Mouse (Mus musculus): ENCODE results near the gene Ess2. TPM values are rescaled to one million over a fixed set of nuclear protein-coding genes. Genes with fewer than 3 reads are reported as not detected.

Gene Ess2
- polyA plus RNA-seq, 1 experiment from 2014 or later, result 54.3 TPM

GRCm38 (mm10) chr16:17858592-17858991, 52.6 kb downstream of the Ess2 start:
- Histone ChIP-seq H3K4me3 (ENCODE audit: low read depth, low read length) (no peak overlapping the region), H3K9me3 (ENCODE audit: control insufficient read depth, low read length) (no peaks in the 10 kb centered on the region), H3K36me3 (ENCODE audit: control insufficient read depth, insufficient read depth, low read length) (peaks cover 20% of the 10 kb centered on the region), H3K27me3 (ENCODE audit: control insufficient read depth, insufficient read depth, low read length) (no peaks in the 10 kb centered on the region), H3K27ac (ENCODE audit: low read depth, low read length) (no peak overlapping the region), H3K9ac (ENCODE audit: low read length) (no peak overlapping the region), H3K4me1 (replicated peaks; ENCODE audit: control insufficient read depth, insufficient read depth, low read length) (no peaks in the 10 kb centered on the region), H3K4me2 (ENCODE audit: low read depth, low read length, severe bottlenecking) (no peak overlapping the region)
- DNase-seq (ENCODE audit: low spot score) (peak; percentile 55), ATAC-seq (replicated peaks; ENCODE audit: low FRiP score) (no peak)

- 93% methylated on average over 7 of the region's 7 CpGs for WGBS
- DNase-seq (ENCODE audit: low spot score) (no peak), ATAC-seq (replicated peaks; ENCODE audit: low FRiP score) (no peak)
- Histone ChIP-seq H3K36me3 (ENCODE audit: control insufficient read depth, insufficient read depth, low read length) (peaks cover 23% of the 10 kb centered on the region), H3K27ac (ENCODE audit: low read depth, low read length) (no peak overlapping the region), H3K4me2 (ENCODE audit: low read depth, low read length, severe bottlenecking) (no peak overlapping the region), H3K4me3 (ENCODE audit: low read depth, low read length) (no peak overlapping the region), H3K4me1 (replicated peaks; ENCODE audit: control insufficient read depth, insufficient read depth, low read length) (no peaks in the 10 kb centered on the region), H3K9ac (ENCODE audit: low read length) (no peak overlapping the region), H3K27me3 (ENCODE audit: control insufficient read depth, insufficient read depth, low read length) (no peaks in the 10 kb centered on the region), H3K9me3 (ENCODE audit: control insufficient read depth, low read length) (no peaks in the 10 kb centered on the region)
Observed at GRCm38 (mm10) chr16:17857157-17857556, 54.0 kb downstream of the Ess2 start.

GRCm38 (mm10) chr16:17853263-17853662, 57.9 kb downstream of the Ess2 start:
- H3K9ac ChIP-seq (ENCODE audit: low read length), result no peak overlapping the region
- no peak overlapping the region for H3K27ac ChIP-seq (ENCODE audit: low read depth, low read length)
- H3K9me3 ChIP-seq (ENCODE audit: control insufficient read depth, low read length), result no peaks in the 10 kb centered on the region
- 93% methylated on average over 2 of the region's 2 CpGs for WGBS
- no peak overlapping the region for H3K4me2 ChIP-seq (ENCODE audit: low read depth, low read length, severe bottlenecking)
- H3K27me3 ChIP-seq (ENCODE audit: control insufficient read depth, insufficient read depth, low read length), result no peaks in the 10 kb centered on the region
- no peaks in the 10 kb centered on the region for H3K4me1 ChIP-seq (replicated peaks; ENCODE audit: control insufficient read depth, insufficient read depth, low read length)
- no peak overlapping the region for H3K4me3 ChIP-seq (ENCODE audit: low read depth, low read length)
- no peak for DNase-seq (ENCODE audit: low spot score)
- H3K36me3 ChIP-seq (ENCODE audit: control insufficient read depth, insufficient read depth, low read length), result peaks cover 19% of the 10 kb centered on the region
- no peak for ATAC-seq (replicated peaks; ENCODE audit: low FRiP score)

GRCm38 (mm10) chr16:17851860-17852259, 59.3 kb downstream of the Ess2 start:
- Histone ChIP-seq H3K36me3 (ENCODE audit: control insufficient read depth, insufficient read depth, low read length) (peaks cover 15% of the 10 kb centered on the region), H3K9ac (ENCODE audit: low read length) (no peak overlapping the region), H3K4me1 (replicated peaks; ENCODE audit: control insufficient read depth, insufficient read depth, low read length) (no peaks in the 10 kb centered on the region), H3K9me3 (ENCODE audit: control insufficient read depth, low read length) (no peaks in the 10 kb centered on the region), H3K27me3 (ENCODE audit: control insufficient read depth, insufficient read depth, low read length) (no peaks in the 10 kb centered on the region), H3K4me2 (ENCODE audit: low read depth, low read length, severe bottlenecking) (no peak overlapping the region), H3K27ac (ENCODE audit: low read depth, low read length) (no peak overlapping the region), H3K4me3 (ENCODE audit: low read depth, low read length) (no peak overlapping the region)
- WGBS, result 100% methylated on average over 1 of the region's 1 CpGs
- ATAC-seq (replicated peaks; ENCODE audit: low FRiP score), result no peak
- no peak for DNase-seq (ENCODE audit: low spot score)

- Histone ChIP-seq H3K9me3 (ENCODE audit: control insufficient read depth, low read length) (no peaks in the 10 kb centered on the region), H3K27ac (ENCODE audit: low read depth, low read length) (no peak overlapping the region), H3K9ac (ENCODE audit: low read length) (no peak overlapping the region), H3K36me3 (ENCODE audit: control insufficient read depth, insufficient read depth, low read length) (peaks cover 11% of the 10 kb centered on the region), H3K4me3 (ENCODE audit: low read depth, low read length) (no peak overlapping the region), H3K4me1 (replicated peaks; ENCODE audit: control insufficient read depth, insufficient read depth, low read length) (no peaks in the 10 kb centered on the region), H3K4me2 (ENCODE audit: low read depth, low read length, severe bottlenecking) (no peak overlapping the region), H3K27me3 (ENCODE audit: control insufficient read depth, insufficient read depth, low read length) (no peaks in the 10 kb centered on the region)
- no peak for DNase-seq (ENCODE audit: low spot score)
- no peak for ATAC-seq (replicated peaks; ENCODE audit: low FRiP score)
- 93% methylated on average over 5 of the region's 5 CpGs for WGBS
Observed at GRCm38 (mm10) chr16:17851331-17851730, 59.8 kb downstream of the Ess2 start.

Other genes starting within 250 kb of the Ess2 start
- gene Med15, start 178.5 kb downstream of the Ess2 start, polyA plus RNA-seq (2014; fragmentation: Nextera tagmentation; extraction: Ambion mirVana), result 48.1 and 50.9 TPM in 2 replicates
- 54.6 and 57.7 TPM in 2 replicates for gene Klhl22, start 151.7 kb downstream of the Ess2 start, polyA plus RNA-seq (2014; fragmentation: Nextera tagmentation; extraction: Ambion mirVana)
- gene Scarf2, start 114.1 kb downstream of the Ess2 start, polyA plus RNA-seq (2014; fragmentation: Nextera tagmentation; extraction: Ambion mirVana), result 7.4 and 7.9 TPM in 2 replicates
- not detected in 2 replicates for gene B830017H08Rik, start 78.2 kb downstream of the Ess2 start, polyA plus RNA-seq (2014; fragmentation: Nextera tagmentation; extraction: Ambion mirVana)
- 4.3 and 4.6 TPM in 2 replicates for gene Car15, start 73.0 kb downstream of the Ess2 start, polyA plus RNA-seq (2014; fragmentation: Nextera tagmentation; extraction: Ambion mirVana)
- gene Gm20518, start 19.7 kb downstream of the Ess2 start, polyA plus RNA-seq (2014; fragmentation: Nextera tagmentation; extraction: Ambion mirVana), result 0.32 and 0.51 TPM in 2 replicates
- gene Tssk1, start 17.1 kb downstream of the Ess2 start, polyA plus RNA-seq (2014; fragmentation: Nextera tagmentation; extraction: Ambion mirVana), result not detected in 2 replicates
- 112 TPM in 2 replicates for gene Dgcr2, start 12.8 kb downstream of the Ess2 start, polyA plus RNA-seq (2014; fragmentation: Nextera tagmentation; extraction: Ambion mirVana)
- 0.52 TPM in 1 of 2 replicates, not detected in the other for gene Tssk2, start 12.7 kb downstream of the Ess2 start, polyA plus RNA-seq (2014; fragmentation: Nextera tagmentation; extraction: Ambion mirVana)
- gene Gsc2, start 3.7 kb upstream of the Ess2 start, polyA plus RNA-seq (2014; fragmentation: Nextera tagmentation; extraction: Ambion mirVana), result 0.23 TPM in 1 of 2 replicates, not detected in the other
- gene Slc25a1, start 16.9 kb upstream of the Ess2 start, polyA plus RNA-seq (2014; fragmentation: Nextera tagmentation; extraction: Ambion mirVana), result 105 and 107 TPM in 2 replicates
- gene Vpreb2, start 69.1 kb upstream of the Ess2 start, polyA plus RNA-seq (2014; fragmentation: Nextera tagmentation; extraction: Ambion mirVana), result not detected in 2 replicates
- gene Dgcr6, start 141.5 kb upstream of the Ess2 start, polyA plus RNA-seq (2014; fragmentation: Nextera tagmentation; extraction: Ambion mirVana), result 134 and 148 TPM in 2 replicates
- gene Prodh, start 178.9 kb upstream of the Ess2 start, polyA plus RNA-seq (2014; fragmentation: Nextera tagmentation; extraction: Ambion mirVana), result 10.2 and 12.2 TPM in 2 replicates
- 3.2 and 4.0 TPM in 2 replicates for gene Rtn4r, start 216.3 kb upstream of the Ess2 start, polyA plus RNA-seq (2014; fragmentation: Nextera tagmentation; extraction: Ambion mirVana)